Mouse (Mus musculus): ENCODE measurements around the gene Samd9l. TPM values are rescaled to one million over a fixed set of nuclear protein-coding genes. Genes with fewer than 3 reads are reported as not detected.
"Not testable (repeated sequence)": the region's sequence is repeated elsewhere in the genome, so short reads cannot be mapped to it uniquely, and the experiment has no call there.

Samd9l gene
- 2.0 and 2.3 TPM in 2 replicates for polyA plus RNA-seq (2015; fragmentation: Nextera tagmentation; extraction: Ambion mirVana)

- H3K36me3 ChIP-seq; H3K27ac ChIP-seq (replicated peaks); ATAC-seq (ENCODE audit: insufficient number of reproducible peaks, low FRiP score, low TSS enrichment, low read depth); H3K27me3 ChIP-seq; H3K4me1 ChIP-seq; H3K4me2 ChIP-seq (replicated peaks); H3K9me3 ChIP-seq (replicated peaks); H3K9ac ChIP-seq: not testable (repeated sequence)
- WGBS: 37% methylated on average over 4 of the region's 4 CpGs
- peak within 1 kb of the TSS; percentile 23; the same call in 1 of the 2 replicates for H3K4me3 ChIP-seq (replicated peaks)
Measured at GRCm38 (mm10) chr6:3399340-3400068, at the start of gene Samd9l. Gene Samd9l (minus strand): TSS chr6:3399572.

DNA sequence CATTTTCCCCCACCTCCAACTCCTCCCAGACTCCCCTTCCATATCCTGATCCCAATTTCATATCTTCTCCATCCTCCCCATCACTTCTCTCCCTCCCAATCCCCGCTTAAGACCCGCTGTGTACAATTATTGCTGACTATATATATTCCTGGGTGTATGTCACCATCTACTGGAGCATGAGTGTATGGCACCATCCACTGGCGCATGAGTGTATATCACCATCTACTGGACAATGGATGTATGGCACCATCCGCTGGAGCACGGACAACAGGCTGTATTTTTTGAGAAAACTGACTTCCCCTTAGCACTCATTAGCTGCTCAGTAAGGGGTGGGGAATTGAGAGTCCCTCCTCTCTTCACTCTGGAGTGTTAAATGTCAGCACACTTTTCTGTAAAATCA, 48.0 kb upstream of the Samd9l start:
- no peaks in the 10 kb centered on the region for H3K4me1 ChIP-seq
- no peaks in the 10 kb centered on the region for H3K36me3 ChIP-seq
- H3K9ac ChIP-seq: no peak overlapping the region
- H3K9me3 ChIP-seq (replicated peaks): no peaks in the 10 kb centered on the region
- H3K4me2 ChIP-seq (replicated peaks): no peak overlapping the region
- no peak for ATAC-seq (ENCODE audit: insufficient number of reproducible peaks, low FRiP score, low TSS enrichment, low read depth)
- no peak overlapping the region for H3K4me3 ChIP-seq (replicated peaks)
- WGBS: 5% methylated on average over 5 of the region's 5 CpGs
- H3K27me3 ChIP-seq: no peaks in the 10 kb centered on the region
- H3K27ac ChIP-seq (replicated peaks): no peak overlapping the region

- ATAC-seq (ENCODE audit: insufficient number of reproducible peaks, low FRiP score, low TSS enrichment, low read depth): no peak
- Histone ChIP-seq H3K4me2 (replicated peaks) (no peak overlapping the region), H3K36me3 (no peaks in the 10 kb centered on the region), H3K4me3 (replicated peaks) (no peak overlapping the region), H3K9ac (no peak overlapping the region), H3K9me3 (replicated peaks) (no peaks in the 10 kb centered on the region), H3K4me1 (no peaks in the 10 kb centered on the region), H3K27ac (replicated peaks) (no peak overlapping the region), H3K27me3 (no peaks in the 10 kb centered on the region)
- whole genome bisulfite sequencing: 15% methylated on average over 1 of the region's 1 CpGs
Measured at GRCm38 (mm10) chr6:3443905-3444304, 44.5 kb upstream of the Samd9l start.

DNA sequence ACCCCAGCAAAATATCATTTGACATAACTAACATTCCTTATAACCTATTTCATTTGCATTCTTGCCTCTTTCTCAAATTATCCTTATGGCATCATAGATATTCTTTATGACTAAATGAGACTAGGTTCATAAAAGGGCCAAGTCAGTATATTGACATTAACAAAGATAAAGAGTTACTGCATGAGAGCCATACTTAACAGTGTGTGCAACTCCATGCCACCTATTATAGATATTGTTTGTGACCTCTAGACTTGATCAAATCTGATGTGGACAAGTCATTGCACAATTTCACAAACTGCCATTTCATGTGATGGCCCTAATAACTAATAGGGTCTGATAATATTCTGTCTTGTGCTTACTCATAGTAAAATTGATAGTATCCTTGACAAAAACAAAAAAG, 36.7 kb upstream of the Samd9l start:
- no peak overlapping the region for H3K4me3 ChIP-seq (replicated peaks)
- H3K4me1 ChIP-seq: no peaks in the 10 kb centered on the region
- no peak for ATAC-seq (ENCODE audit: insufficient number of reproducible peaks, low FRiP score, low TSS enrichment, low read depth)
- H3K27me3 ChIP-seq: no peaks in the 10 kb centered on the region
- H3K4me2 ChIP-seq (replicated peaks): no peak overlapping the region
- no peaks in the 10 kb centered on the region for H3K9me3 ChIP-seq (replicated peaks)
- H3K27ac ChIP-seq (replicated peaks): no peak overlapping the region
- no peaks in the 10 kb centered on the region for H3K36me3 ChIP-seq
- no peak overlapping the region for H3K9ac ChIP-seq

DNA sequence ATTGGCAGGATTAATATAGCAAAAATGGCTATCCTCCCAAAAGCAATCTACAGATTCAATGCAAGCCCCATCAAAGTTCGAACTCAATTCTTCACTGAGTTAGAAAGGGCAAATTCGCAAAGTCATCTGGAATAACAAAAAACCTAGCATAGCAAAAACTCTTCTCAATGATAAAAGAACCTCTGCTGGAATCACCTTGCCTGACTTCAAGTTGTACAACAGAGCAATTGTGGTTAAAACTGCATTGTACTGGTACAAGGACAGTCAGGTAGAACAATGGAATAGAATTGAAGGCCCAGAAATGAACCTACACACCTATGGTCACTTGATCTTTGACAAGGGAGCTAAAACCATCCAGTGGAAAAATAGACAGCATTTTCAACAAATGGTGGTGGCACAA, 31.6 kb upstream of the Samd9l start:
- H3K4me2 ChIP-seq (replicated peaks); H3K9me3 ChIP-seq (replicated peaks); H3K9ac ChIP-seq; H3K36me3 ChIP-seq; H3K4me3 ChIP-seq (replicated peaks); H3K4me1 ChIP-seq; ATAC-seq (ENCODE audit: insufficient number of reproducible peaks, low FRiP score, low TSS enrichment, low read depth); H3K27me3 ChIP-seq; H3K27ac ChIP-seq (replicated peaks): not testable (repeated sequence)
- WGBS: 83% methylated on average over 2 of the region's 2 CpGs

DNA sequence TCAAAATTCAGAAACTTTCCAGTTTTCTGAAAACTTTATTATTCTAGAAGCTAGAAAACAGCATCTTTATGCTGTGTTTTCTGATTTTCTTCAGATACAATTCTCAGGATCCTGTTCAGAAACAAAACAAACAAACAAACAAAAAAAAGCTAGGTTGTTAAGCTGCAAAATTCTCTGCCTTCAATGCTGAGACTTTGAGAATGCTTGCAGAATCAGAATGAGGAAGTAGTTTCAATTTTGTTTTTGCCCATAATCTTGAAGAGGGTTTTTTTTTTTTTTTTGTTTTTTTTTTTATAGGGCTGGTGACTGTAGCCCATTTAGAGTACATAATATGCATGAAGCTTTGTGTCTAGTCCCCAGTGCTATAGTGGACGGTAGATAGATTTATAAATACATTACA, 27.7 kb upstream of the Samd9l start:
- H3K9me3 ChIP-seq (replicated peaks): no peaks in the 10 kb centered on the region
- no peaks in the 10 kb centered on the region for H3K4me1 ChIP-seq
- no peaks in the 10 kb centered on the region for H3K36me3 ChIP-seq
- ATAC-seq (ENCODE audit: insufficient number of reproducible peaks, low FRiP score, low TSS enrichment, low read depth): no peak
- 89% methylated on average over 1 of the region's 1 CpGs for WGBS
- no peak overlapping the region for H3K9ac ChIP-seq
- H3K4me2 ChIP-seq (replicated peaks): no peak overlapping the region
- H3K27me3 ChIP-seq: no peaks in the 10 kb centered on the region
- no peak overlapping the region for H3K27ac ChIP-seq (replicated peaks)
- no peak overlapping the region for H3K4me3 ChIP-seq (replicated peaks)

GRCm38 (mm10) chr6:3425333-3425732, 26.0 kb upstream of the Samd9l start:
- H3K4me3 ChIP-seq (replicated peaks); H3K4me1 ChIP-seq; H3K27me3 ChIP-seq; H3K4me2 ChIP-seq (replicated peaks); H3K9ac ChIP-seq; H3K27ac ChIP-seq (replicated peaks); ATAC-seq (ENCODE audit: insufficient number of reproducible peaks, low FRiP score, low TSS enrichment, low read depth); H3K9me3 ChIP-seq (replicated peaks); H3K36me3 ChIP-seq: not testable (repeated sequence)

GRCm38 (mm10) chr6:3424613-3425277, 25.4 kb upstream of the Samd9l start:
- not testable (repeated sequence) for H3K4me2 ChIP-seq (replicated peaks); H3K4me3 ChIP-seq (replicated peaks); H3K27me3 ChIP-seq; H3K9ac ChIP-seq; H3K27ac ChIP-seq (replicated peaks); H3K36me3 ChIP-seq; H3K4me1 ChIP-seq; H3K9me3 ChIP-seq (replicated peaks)
- WGBS: 8% methylated on average over 1 of the region's 4 CpGs
- ATAC-seq (ENCODE audit: insufficient number of reproducible peaks, low FRiP score, low TSS enrichment, low read depth): peak; percentile 63; the same call in 1 of the 2 replicates

GRCm38 (mm10) chr6:3397182-3397906, 2.0 kb downstream of the Samd9l start:
- not testable (repeated sequence) for H3K4me3 ChIP-seq (replicated peaks); H3K4me1 ChIP-seq; H3K27ac ChIP-seq (replicated peaks); H3K4me2 ChIP-seq (replicated peaks); H3K9me3 ChIP-seq (replicated peaks); ATAC-seq (ENCODE audit: insufficient number of reproducible peaks, low FRiP score, low TSS enrichment, low read depth); H3K9ac ChIP-seq; H3K27me3 ChIP-seq; H3K36me3 ChIP-seq
- WGBS: 85% methylated on average over 6 of the region's 7 CpGs

DNA sequence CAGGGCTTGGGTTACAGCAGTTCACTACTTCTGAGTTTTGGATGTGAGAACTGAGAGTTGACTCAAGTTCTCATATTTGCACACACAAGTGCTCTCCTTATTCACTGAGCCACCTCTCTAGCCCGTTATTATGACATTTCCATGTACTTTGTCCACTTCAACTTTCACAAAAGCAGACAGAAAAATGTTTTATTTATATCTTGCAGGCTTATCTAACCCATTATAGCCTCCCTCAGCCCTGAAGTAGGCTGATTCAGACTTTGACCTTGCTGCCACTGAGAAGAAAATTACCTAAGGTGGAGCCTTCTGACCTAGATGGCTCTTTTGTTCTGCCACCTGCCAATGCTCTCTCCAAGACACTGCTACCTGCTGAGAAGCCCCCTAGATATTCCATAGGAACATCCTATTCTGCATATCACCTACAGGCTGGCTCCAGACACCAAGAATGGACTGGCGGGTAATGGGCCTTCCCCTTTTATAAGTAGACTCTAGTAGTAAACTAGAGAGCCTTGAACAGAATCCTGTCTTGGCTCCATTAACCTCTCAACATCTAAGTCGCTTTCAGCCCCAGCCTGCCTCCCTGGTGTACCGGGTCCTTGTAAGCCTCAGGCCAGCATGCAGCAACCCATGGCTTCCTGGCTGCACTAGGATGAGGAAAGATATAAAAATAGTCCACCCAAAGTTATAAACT, 3.3 kb downstream of the Samd9l start:
- not testable (repeated sequence) for H3K27ac ChIP-seq (replicated peaks); H3K9me3 ChIP-seq (replicated peaks); ATAC-seq (ENCODE audit: insufficient number of reproducible peaks, low FRiP score, low TSS enrichment, low read depth); H3K9ac ChIP-seq; H3K4me2 ChIP-seq (replicated peaks); H3K27me3 ChIP-seq; H3K36me3 ChIP-seq; H3K4me3 ChIP-seq (replicated peaks); H3K4me1 ChIP-seq
- WGBS: 72% methylated on average over 4 of the region's 4 CpGs

DNA sequence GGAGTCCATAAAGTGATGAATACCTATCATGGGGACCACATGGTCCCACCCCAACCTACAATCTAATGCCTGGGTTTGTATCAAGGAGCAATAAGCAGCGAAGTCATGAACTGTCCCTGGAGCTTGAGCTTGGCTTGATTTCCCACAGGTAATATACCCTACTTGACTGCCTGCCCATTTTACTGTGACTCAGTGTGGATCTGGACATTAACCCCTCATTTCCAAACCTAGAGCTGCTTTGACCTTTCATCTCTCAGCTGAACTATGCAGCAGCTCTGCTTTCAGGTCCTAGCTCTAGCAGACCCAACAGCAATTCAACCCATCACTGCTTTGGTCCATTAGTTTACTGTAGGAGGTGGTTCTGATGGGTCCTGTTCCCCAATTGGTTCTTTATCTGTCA, 9.4 kb downstream of the Samd9l start:
- ATAC-seq (ENCODE audit: insufficient number of reproducible peaks, low FRiP score, low TSS enrichment, low read depth): no peak
- Histone ChIP-seq H3K27ac (replicated peaks) (no peak overlapping the region), H3K9ac (no peak overlapping the region), H3K27me3 (no peaks in the 10 kb centered on the region), H3K4me3 (replicated peaks) (no peak overlapping the region), H3K36me3 (no peaks in the 10 kb centered on the region), H3K9me3 (replicated peaks) (no peaks in the 10 kb centered on the region), H3K4me2 (replicated peaks) (no peak overlapping the region), H3K4me1 (no peaks in the 10 kb centered on the region)
- 74% methylated on average over 1 of the region's 1 CpGs for WGBS
